Mouse (Mus musculus) heart, adult 2 months (tissue): ENCODE measurements around the gene Ssbp2. TPM values are rescaled to one million over a fixed set of nuclear protein-coding genes. Genes with fewer than 3 reads are reported as not detected.

Source experiments
- DNase-seq, 2 experiments: peaks; one replicate each; pipeline ENCODE4 v3.0.0; 2021
- H3K27ac ChIP-seq: fragments of 200-600 bp; 2 replicates; pipeline ENCODE4 v1.8.1; 2022
- H3K27me3 ChIP-seq: fragments of 200-500 bp; 2 replicates; pipeline ENCODE4 v1.6.1; 2012; ENCODE audit warnings: mild to moderate bottlenecking, low read length, inconsistent platforms, mixed read lengths; ENCODE audit not compliant: control insufficient read depth, insufficient read depth
- H3K36me3 ChIP-seq: fragments of 200-500 bp; 2 replicates; pipeline ENCODE4 v1.6.1; 2012; ENCODE audit warnings: low read length, inconsistent platforms; ENCODE audit not compliant: control insufficient read depth, insufficient read depth
- H3K4me1 ChIP-seq: fragments of 200-500 bp; 2 replicates; pipeline ENCODE4 v1.6.1; 2011; ENCODE audit warnings: low read length; ENCODE audit not compliant: control insufficient read depth, insufficient read depth
- H3K4me3 ChIP-seq: fragments of 200-600 bp; 2 replicates; pipeline ENCODE4 v1.8.1; 2022
- H3K79me2 ChIP-seq: fragments of 200-500 bp; replicated peaks from 2 replicates; pipeline ENCODE4 v1.6.1; 2012; ENCODE audit warnings: mild to moderate bottlenecking, inconsistent platforms, low read length, moderate library complexity, mixed read lengths; ENCODE audit not compliant: control insufficient read depth, insufficient read depth
- H3K9ac ChIP-seq: fragments of 200-500 bp; 2 replicates; pipeline ENCODE4 v1.6.1; 2012; ENCODE audit warnings: low read depth, mild to moderate bottlenecking, control low read depth, inconsistent platforms, low read length, mixed read lengths
- CTCF ChIP-seq: fragments of 200-600 bp; IDR thresholded peaks from 2 replicates; pipeline ENCODE4 v1.8.1; 2022; ENCODE audit warnings: antibody characterized with exemption, mild to moderate bottlenecking, moderate library complexity
- EP300 ChIP-seq: fragments of 200-500 bp; IDR thresholded peaks from 2 replicates; pipeline ENCODE4 v1.6.1; 2011; ENCODE audit warnings: low read depth, low read length, control low read depth; ENCODE audit not compliant: insufficient read depth
- POLR2A ChIP-seq: fragments of 200-500 bp; IDR thresholded peaks from 2 replicates; pipeline ENCODE4 v1.6.1; 2011; ENCODE audit warnings: mild to moderate bottlenecking, low read depth, low read length, control low read depth; ENCODE audit not compliant: insufficient read depth
- WGBS: fragments of 180-500 bp; shearing (Covaris S2); methylation state at CpG from one replicate; pipeline ENCODE4 v1.1.7; 2018; 5-methylcytosine and 5-hydroxymethylcytosine counted together
- intact Hi-C: fragments of 180-260 bp; cut with DNase I; formaldehyde crosslinking; loops from one replicate; pipeline ENCODE4 v1.15.1; 2025
- polyA plus RNA-seq: library from polyadenylated mRNA; depleted of rRNA; stranded (reverse); fragments of >200 nt; gene quantifications from 2 replicates; pipeline ENCODE4 v1.2.3, GENCODE M21; 2012
- total RNA-seq, 2 experiments: library from RNA; stranded (reverse); gene quantifications; 2 replicates each; pipeline ENCODE4 v1.2.3; 2021

Ssbp2 gene
- total and polyA plus RNA-seq, 3 experiments = 25.0 to 40.4 (median 39.0) TPM

DNA sequence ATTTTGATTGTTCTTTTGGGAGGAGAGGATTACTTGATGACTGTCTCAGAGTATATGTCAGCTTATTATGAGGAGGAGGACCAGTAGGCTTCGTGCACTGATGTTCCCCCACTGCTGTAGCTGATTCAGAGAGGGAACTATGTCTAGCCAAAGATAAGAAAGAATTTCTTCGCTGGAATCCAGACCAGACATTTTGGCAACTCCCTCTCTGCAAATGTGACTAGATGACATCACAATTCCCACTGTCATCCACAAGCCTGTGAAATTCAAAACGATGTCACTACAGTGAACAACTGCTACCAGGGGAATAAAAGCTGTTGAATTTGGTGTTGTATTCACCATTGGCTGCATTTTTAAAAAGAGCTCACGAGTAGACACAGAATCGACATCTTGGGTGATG lies 11.1 kb upstream of the Ssbp2 start:
- Histone ChIP-seq H3K4me3 (no peak overlapping the region), H3K9ac (no peak overlapping the region), H3K27ac (no peak overlapping the region), H3K79me2 (no peaks in the 10 kb centered on the region), H3K36me3 (no peaks in the 10 kb centered on the region), H3K4me1 (no peaks in the 10 kb centered on the region), H3K27me3 (no peaks in the 10 kb centered on the region)
- no peak for DNase-seq
- TF ChIP-seq EP300 = no peak
- TF ChIP-seq CTCF = no peak
- no peak for TF ChIP-seq POLR2A
- intact Hi-C loops = no loop called here
- WGBS = 33% methylated on average over 5 of the region's 5 CpGs

DNA sequence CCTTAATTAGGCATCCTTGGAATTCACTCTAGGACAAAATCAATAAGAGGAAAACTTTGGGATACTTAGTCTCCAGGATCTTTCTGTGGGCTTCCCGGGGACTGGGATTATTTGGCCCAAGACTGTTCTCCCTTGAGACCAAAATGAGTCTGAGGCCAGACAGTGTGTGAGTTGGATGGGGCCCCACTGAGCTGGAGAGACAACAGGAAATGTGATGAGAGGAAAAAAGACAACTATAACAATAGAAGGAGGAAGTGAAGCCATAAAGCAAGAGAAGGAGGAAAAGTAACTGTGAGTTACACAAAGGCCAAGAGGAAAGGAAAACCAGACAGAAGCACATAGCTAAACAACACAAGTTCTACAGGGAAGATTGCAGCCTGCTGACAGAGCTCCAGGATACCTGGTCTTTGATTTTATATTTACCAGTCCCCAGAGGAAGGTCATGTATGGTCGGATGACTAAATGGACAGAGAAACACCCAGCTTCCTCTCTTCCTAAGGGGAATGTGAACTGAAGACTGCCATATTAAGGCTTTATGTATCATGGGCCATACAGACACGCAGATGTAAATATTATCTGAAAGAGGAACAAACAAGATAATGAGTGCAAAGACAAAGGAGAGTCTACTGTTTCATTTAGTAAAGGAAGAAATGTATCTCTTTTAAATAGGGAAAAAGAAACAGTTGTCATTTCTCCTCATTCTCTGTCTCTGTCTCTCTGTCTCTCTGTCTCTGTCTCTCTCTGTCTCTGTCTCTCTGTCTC lies 8.5 kb upstream of the Ssbp2 start:
- Histone ChIP-seq H3K79me2 (no peaks in the 10 kb centered on the region), H3K36me3 (no peaks in the 10 kb centered on the region), H3K9ac (no peak overlapping the region), H3K4me1 (no peaks in the 10 kb centered on the region), H3K27ac (no peak overlapping the region; the same call in 1 of the 2 replicates), H3K4me3 (no peak overlapping the region), H3K27me3 (no peaks in the 10 kb centered on the region)
- TF ChIP-seq POLR2A (no peak), EP300 (no peak), CTCF (no peak)
- intact Hi-C loops = no loop called here
- WGBS = 48% methylated on average over 3 of the region's 3 CpGs
- DNase-seq = peak in 1 of 2 experiments; percentile 34

DNA sequence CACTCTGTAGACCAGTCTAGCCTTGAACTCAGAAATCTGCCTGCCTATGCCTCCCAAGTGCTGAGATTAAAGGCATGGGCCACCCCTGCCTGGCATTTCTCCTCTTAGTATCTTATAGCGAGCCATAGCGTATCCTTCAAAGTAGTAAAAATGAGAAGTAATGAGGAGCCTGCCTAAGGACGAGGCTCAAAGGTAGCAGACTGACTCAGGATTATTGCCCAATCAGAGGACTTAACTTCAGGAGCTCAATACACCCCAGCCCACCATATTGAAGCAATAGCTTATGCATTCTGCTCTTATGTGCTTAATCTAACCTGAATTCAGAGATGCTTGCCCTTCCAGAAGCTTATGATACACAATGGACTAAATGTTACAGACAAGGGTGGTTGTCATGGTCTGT lies 7.8 kb upstream of the Ssbp2 start:
- 93% methylated on average over 3 of the region's 3 CpGs for WGBS
- H3K4me1 ChIP-seq = no peaks in the 10 kb centered on the region
- H3K27me3 ChIP-seq = no peaks in the 10 kb centered on the region
- no peaks in the 10 kb centered on the region for H3K36me3 ChIP-seq
- no peak overlapping the region for H3K27ac ChIP-seq
- no peak for DNase-seq
- TF ChIP-seq EP300 = no peak
- no peak overlapping the region for H3K4me3 ChIP-seq
- no peaks in the 10 kb centered on the region for H3K79me2 ChIP-seq
- intact Hi-C loops = no loop called here
- no peak overlapping the region for H3K9ac ChIP-seq

DNA sequence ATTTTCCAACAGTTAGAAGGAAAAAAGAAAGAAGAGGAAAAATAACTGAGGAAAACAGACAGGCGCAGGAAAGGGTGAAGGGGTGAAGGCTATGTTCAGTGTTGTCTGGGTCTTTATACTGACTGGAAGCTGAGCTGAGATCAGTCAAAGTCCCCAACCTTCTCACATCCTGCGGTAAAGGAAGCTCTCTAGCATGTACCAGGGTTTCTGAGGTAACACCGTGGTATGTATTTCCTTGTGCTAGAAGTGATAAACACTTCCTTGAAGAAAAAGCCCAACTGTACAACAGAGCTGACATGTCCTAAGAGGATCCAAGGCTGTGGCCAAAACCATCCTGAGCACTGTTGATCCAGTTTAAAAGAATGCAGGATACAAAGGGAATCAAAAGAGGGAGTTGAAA lies 6.8 kb upstream of the Ssbp2 start:
- H3K9ac ChIP-seq = no peak overlapping the region
- no peak overlapping the region for H3K27ac ChIP-seq
- H3K27me3 ChIP-seq = no peaks in the 10 kb centered on the region
- intact Hi-C loops = no loop called here
- no peaks in the 10 kb centered on the region for H3K36me3 ChIP-seq
- no peaks in the 10 kb centered on the region for H3K79me2 ChIP-seq
- no peak for DNase-seq
- TF ChIP-seq CTCF (no peak), POLR2A (no peak), EP300 (no peak)
- H3K4me3 ChIP-seq = no peak overlapping the region
- 62% methylated on average over 3 of the region's 3 CpGs for WGBS
- H3K4me1 ChIP-seq = no peaks in the 10 kb centered on the region

DNA sequence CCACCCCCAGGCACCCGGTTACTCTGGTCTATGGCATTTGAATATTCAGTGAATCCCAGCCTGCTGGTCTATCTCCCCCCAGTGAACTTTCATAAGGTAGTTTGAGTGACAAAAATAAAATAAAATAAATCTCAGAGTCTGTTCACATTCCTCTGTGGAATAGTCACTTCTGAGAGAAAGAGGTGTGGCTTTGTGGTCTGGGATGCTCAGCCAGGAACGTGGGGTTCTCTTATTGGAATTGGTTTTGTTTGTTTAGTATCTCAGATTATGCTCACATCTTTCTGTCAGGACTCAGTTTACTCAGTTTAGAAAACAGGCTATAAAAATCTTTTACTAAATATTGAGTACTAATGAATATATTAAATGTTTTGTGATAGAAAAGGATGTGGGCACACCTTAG lies 4.0 kb upstream of the Ssbp2 start:
- intact Hi-C loops = no loop called here
- Histone ChIP-seq H3K4me3 (no peak overlapping the region), H3K9ac (no peak overlapping the region), H3K79me2 (no peaks in the 10 kb centered on the region), H3K36me3 (no peaks in the 10 kb centered on the region), H3K27me3 (no peaks in the 10 kb centered on the region), H3K4me1 (no peaks in the 10 kb centered on the region), H3K27ac (no peak overlapping the region)
- DNase-seq = no peak
- no peak for TF ChIP-seq POLR2A
- no peak for TF ChIP-seq CTCF
- TF ChIP-seq EP300 = no peak
- 65% methylated on average over 2 of the region's 2 CpGs for WGBS

DNA sequence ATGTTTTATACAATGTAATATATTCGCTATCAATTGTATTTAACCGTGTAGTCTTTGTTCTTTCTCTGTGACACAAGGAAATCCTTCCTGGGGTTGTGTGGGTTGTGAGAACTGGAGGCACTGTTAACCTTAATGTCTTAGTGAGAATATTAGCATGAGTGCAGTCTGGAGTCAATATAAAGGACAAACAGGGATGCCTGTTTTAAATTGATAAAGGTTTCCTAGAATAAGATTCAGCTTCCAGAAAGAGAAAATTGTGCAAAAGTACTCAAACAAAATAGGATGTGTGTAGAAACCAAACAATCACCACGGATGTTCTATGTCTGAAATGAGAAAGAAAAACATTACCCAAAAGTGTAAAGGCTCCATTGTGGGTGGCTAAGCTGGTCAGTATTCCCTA lies 3.3 kb upstream of the Ssbp2 start:
- H3K79me2 ChIP-seq = no peaks in the 10 kb centered on the region
- H3K4me3 ChIP-seq = no peak overlapping the region
- no peak overlapping the region for H3K27ac ChIP-seq
- H3K4me1 ChIP-seq = no peaks in the 10 kb centered on the region
- H3K9ac ChIP-seq = no peak overlapping the region
- no peaks in the 10 kb centered on the region for H3K27me3 ChIP-seq
- WGBS = 63% methylated on average over 3 of the region's 3 CpGs
- intact Hi-C loops = no loop called here
- TF ChIP-seq EP300 (no peak), CTCF (no peak), POLR2A (no peak)
- no peak for DNase-seq
- no peaks in the 10 kb centered on the region for H3K36me3 ChIP-seq
